Mouse (Mus musculus) urinary bladder, adult 2 months (tissue): ENCODE results near the gene 4930432M17Rik. TPM values are rescaled to one million over a fixed set of nuclear protein-coding genes. Genes with fewer than 3 reads are reported as not detected.

Experiments
- DNase-seq: peaks from one replicate; pipeline ENCODE4 v3.0.0; 2022; ENCODE audit warnings: low spot score
- polyA plus RNA-seq: library from polyadenylated mRNA; depleted of rRNA; stranded (reverse); fragments of >200 nt; gene quantifications from 2 replicates; pipeline ENCODE4 v1.2.3, GENCODE M21; 2012; rRNA removed

Gene 4930432M17Rik
- polyA plus RNA-seq = not detected in 2 replicates

- no peak for DNase-seq
These were observed at the start of gene 4930432M17Rik for GRCm38 (mm10) chr3:121670462-121670861. 4930432M17Rik (plus strand) TSS chr3:121670762.

GRCm38 (mm10) chr3:121625662-121626061, 44.9 kb upstream of the 4930432M17Rik start:
- DNase-seq = no peak

DNA sequence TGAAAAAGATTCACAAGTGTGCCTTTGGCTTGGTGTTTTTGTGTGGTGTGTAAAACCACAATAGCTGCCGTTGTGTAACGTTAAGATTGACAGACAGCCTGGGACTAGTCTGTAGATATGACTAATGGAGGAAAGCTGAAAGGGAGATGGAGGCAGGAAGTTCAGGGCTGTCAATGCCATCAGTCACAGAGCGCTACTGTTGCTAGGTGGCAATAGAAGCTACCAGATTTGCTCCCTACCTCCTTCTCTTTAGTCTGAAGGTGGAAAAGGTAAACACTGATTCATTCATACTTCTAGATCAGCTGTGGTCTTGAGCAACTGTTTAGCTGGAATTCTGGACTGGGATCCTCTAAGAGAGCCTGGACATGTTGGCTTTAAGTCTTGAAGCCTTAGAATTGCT, 44.3 kb upstream of the 4930432M17Rik start:
- no peak for DNase-seq

- DNase-seq = no peak
These were observed 42.3 kb upstream of the 4930432M17Rik start for GRCm38 (mm10) chr3:121628245-121628644.

DNA sequence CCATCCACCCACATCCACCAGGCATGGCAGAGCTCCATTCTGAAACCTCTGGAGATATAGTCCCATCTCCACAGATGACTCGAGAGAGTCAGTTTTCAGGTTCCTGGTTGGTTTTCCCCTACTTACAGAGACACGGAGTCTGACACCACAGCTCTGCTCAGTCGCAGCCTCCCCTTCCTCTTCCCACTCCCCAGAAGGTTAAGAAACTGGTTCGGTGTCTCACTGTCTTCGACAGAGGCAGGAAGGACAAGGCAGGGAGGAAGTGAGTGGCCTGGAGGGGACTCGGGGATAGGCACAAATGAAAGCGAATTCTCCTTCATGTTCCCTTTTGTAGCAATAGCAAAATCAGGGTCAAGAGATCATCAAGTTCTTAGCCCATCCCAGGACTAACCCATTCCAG, 39.9 kb upstream of the 4930432M17Rik start:
- DNase-seq = no peak

DNA sequence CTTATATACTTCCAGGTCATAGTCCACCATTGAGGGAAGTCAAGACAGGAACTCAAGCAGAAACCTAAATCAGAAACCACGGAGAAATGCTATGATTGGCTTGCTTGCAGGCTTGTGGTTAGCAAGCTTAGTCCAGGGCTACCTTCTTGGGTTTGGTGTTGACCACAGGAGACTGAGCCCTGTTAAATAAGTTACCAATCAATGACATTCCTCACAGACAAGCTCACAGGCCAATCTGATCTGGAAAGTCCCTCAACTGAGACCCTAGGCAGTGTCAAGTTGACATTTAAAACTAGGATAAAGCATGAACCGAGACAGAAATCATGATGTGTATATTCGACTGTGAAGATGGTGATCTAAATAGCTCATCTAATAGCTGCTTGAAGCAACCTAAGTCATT, 35.6 kb upstream of the 4930432M17Rik start:
- DNase-seq = no peak

- DNase-seq = no peak
These were observed 35.1 kb upstream of the 4930432M17Rik start for GRCm38 (mm10) chr3:121635505-121635904.

DNA sequence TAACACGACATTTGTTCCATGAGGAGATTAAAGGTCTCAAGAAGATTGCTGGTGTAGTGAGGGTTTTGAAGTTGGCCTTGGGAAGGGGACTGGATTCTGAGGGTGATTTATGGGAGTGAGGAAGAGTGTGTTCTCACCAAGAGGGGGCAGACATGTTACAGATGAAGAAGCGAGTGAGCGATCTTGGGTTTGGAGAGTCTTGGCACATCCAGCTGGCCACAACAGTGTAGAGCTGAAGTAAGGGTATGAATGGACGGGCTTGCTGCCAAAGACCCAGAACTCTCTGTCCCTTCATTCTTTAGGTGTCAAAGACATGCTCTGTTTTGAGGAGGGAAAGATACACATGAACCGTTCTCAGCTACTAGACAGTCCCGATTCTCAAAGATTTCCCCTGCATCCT, 34.2 kb upstream of the 4930432M17Rik start:
- no peak for DNase-seq

DNA sequence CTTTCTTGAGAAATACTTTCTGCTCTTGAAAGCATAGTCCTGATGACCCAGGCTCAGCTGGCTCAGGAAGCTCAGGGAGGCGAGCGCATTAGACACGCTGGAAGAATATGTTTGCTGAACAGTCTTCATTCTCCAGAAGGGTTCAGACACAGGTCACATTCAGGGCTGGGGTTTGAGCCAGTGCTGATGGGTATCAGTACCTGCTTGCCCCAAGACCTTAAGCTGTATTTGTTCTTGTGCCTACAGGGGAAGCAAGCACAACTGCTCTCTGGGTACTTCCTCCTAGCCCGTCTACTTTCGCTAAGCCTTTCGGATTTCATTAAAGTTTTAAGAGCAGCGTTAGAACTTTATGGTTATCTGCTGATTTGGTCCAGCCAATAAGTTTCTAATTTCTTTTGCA, 33.8 kb upstream of the 4930432M17Rik start:
- DNase-seq = no peak

GRCm38 (mm10) chr3:121637792-121638191, 32.8 kb upstream of the 4930432M17Rik start:
- DNase-seq = no peak

- no peak for DNase-seq
These were observed 32.3 kb upstream of the 4930432M17Rik start for GRCm38 (mm10) chr3:121638241-121638640.

GRCm38 (mm10) chr3:121640611-121641010, 30.0 kb upstream of the 4930432M17Rik start:
- no peak for DNase-seq

DNA sequence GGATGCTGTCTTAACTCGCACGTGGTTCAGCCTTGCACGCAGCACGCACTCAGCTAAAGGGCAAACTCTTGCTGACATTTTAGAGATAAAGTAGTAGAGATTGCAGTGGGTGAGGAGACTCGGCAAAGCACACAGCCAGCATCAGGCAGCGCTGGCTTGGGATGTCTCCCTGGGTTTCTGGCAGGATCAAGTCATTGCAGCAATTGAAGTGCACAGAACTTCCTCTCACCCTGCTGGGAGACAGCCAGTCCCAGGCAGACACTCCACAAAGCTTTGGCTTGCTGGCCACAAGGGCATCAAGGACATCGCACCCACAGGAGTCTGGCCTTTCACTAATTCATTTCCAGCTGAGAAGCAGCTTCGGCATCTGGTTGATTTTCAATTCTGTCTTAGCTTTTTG, 27.3 kb upstream of the 4930432M17Rik start:
- DNase-seq = no peak

DNA sequence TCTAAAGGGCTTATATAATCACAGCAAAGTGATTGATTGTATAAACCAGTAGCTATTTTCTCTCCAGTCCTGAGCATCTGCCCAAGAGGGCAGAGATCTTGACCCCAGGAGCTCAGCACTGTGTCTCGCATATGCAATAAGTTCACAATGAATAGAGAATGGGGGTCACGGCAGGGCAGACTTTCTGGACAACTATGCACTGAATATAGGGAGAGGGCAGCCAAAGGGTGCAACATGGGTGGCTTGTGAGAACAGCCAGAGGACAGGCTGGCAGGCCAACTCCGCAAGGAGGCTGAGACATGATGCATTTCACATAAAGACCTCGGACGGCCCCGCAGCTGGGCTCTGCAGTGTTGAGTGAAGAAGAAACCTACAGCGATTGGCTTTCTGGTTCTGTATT, 25.1 kb upstream of the 4930432M17Rik start:
- no peak for DNase-seq

DNA sequence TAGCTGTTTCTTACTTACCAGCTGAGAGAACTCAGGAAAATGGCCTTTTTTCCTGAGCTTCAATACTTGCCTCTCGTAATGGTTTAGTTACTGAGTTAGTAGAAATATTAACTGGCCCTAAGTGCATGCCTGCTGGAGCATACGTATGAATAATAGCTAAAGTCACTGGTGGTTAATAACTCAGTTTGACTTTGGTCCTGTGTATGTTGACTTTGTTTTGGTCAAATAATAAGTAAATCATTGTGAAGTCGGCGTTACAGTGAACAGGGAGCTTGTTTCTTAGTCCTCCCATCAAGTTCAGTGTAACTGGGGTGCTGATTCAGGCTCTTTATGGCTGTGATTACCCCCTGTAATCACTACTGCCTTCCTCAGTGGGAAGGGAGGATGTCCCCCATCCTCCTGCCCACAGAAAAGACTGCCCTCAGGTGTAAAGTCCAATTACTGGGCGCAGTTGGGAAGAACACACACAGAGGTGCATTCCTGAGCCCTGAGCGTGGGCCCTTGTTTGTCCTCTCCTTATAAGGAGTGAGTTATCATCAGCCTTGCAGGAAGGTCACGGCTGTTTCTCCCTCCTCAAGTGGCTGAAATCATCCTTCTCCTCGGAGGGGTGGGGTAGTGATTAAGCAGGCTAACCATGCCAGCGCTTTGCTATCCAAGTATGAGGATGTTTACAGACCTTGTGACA, 24.1 kb upstream of the 4930432M17Rik start:
- peak; percentile 20 for DNase-seq

DNA sequence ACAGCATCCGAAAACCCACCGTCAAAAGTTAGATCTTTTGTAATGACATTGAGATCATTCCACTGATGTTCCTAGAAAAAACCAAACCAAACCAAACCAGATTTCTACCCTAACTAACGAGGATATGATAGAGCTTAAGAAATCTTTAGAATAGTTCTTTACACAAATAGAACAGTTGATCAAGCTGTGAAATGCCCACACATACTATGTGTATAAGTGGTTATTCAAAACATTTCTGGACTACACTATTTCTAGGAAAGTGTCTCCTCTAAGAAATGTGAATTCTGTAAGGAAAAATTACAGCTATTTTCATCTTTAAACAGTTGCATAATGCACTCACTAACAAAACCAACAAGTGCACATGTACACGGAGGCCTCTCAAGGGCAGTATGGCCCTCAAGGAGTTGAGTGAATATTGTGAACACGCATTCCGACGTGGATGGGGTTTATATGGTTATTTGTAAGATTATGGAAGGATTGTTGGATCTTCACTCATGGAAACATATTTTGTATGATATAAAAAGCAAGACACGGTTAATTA, 22.3 kb upstream of the 4930432M17Rik start:
- DNase-seq = no peak

GRCm38 (mm10) chr3:121650052-121650671, 20.4 kb upstream of the 4930432M17Rik start:
- peak; percentile 27 for DNase-seq

- DNase-seq = peak; percentile 15
These were observed 18.9 kb upstream of the 4930432M17Rik start for GRCm38 (mm10) chr3:121651710-121652109.

DNA sequence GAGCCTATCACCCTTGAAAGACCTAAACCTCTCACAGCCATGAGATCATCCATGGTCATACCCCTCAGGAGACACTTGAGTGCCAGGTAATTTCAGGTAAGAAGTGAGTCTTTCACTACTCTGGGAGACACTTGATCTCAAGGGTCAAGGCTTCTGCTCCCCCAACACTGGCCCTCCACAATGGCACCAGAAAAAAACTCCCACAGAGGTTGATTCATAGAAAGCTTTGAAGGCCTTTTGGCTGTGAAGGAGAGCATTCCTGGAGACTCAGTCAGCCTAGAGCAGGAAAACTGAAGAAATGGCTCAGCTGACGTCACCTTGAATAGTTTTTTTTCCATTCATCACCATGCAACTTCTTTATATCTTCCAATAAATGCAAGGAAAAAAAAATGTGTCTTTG, 18.4 kb upstream of the 4930432M17Rik start:
- peak; percentile 8 for DNase-seq

GRCm38 (mm10) chr3:121656922-121657321, 13.6 kb upstream of the 4930432M17Rik start:
- no peak for DNase-seq

DNA sequence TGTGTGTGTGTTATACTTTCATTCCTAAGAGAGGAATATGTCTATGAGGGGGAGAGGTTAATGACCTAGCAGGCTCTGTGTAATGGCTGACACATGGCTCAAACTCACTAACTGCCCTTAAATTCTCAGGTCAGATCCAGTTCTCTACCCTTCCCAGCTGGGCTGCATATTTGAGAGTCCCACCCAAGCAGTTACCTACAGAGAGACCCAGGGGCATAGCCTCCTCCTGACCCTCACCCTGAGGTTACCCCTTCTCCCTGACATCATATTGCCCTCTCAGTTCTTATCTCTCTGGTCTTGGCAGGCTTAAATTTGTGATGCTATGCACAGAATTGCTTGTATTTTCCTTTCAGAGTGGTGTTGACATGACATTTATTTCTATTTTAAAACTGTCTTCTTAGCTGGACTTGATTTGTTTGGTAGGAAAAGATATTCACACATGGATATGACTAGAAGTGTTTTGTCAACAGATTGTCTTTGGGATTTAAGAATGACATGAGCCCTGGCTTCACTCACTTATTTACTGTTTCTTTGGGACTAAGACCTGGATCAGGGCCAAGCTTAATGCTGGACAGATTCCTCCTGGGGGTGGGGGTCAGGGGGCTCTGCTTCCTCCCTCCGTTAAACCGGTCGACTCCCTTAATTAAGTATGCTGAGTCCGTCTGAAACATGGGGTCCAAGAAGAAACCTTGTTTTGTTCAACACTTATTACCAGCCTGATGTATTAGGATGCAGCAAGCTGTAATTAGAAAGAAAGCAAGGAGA, 7.7 kb upstream of the 4930432M17Rik start:
- DNase-seq = no peak

DNA sequence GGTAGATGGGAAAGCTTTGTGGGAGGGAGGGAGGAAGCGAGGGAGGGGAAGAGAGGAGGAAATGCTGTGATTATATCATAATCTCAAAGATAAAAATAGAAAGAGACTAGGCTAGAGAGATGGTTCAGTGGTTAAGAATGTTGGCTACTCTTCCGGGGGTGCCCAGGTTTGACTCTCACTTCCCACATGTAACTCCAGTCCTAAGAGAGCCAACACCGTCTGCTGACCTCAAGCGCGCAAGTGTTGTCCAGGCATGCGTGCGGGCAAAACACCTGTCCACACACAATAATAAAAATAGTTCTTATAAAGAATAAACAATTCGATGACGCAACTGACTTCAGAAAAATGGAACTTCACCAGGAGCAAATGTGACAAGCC, 7.1 kb upstream of the 4930432M17Rik start:
- DNase-seq = no peak
